Mouse (Mus musculus) lung, adult 18-20 months (tissue): Measurements from ENCODE around the gene Fbxo47.
"Not testable (repeated sequence)": the region's sequence is repeated elsewhere in the genome, so short reads cannot be mapped to it uniquely, and the experiment has no call there.

ENCODE experiments used
- DNase-seq, 2 experiments: peaks; one replicate each; pipeline ENCODE4 v3.0.0; 2022; ENCODE audit warnings: mixed read lengths in 2 of 2

Gene Fbxo47

DNA sequence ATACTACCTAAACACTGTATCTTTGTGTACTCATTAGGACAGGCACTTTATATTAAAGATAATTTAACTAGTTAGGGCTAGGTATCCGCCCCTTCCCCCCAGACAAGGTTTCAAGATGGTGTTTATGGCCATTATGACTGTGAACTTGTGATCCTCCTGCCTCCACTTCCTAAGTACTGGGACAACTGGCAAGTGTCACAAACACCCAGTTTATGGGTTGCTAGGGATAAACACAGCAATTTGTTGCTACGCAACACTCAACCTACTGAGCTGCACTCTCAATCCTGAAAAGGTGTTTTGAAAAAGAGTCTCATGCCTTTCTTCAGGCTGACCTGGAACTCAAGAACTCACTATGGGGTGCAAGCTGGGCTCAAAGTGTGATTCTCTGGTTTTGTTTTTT, 6.6 kb downstream of the Fbxo47 start:
- no peak for DNase-seq

- no peak for DNase-seq
Measured at GRCm38 (mm10) chr11:97874396-97874795, 9.6 kb downstream of the Fbxo47 start.

GRCm38 (mm10) chr11:97872378-97872777, 11.6 kb downstream of the Fbxo47 start:
- DNase-seq = not testable (repeated sequence)

GRCm38 (mm10) chr11:97867591-97867990, 16.4 kb downstream of the Fbxo47 start:
- DNase-seq = no peak

GRCm38 (mm10) chr11:97866091-97866888, 17.7 kb downstream of the Fbxo47 start:
- no peak for DNase-seq

GRCm38 (mm10) chr11:97865421-97865820, 18.5 kb downstream of the Fbxo47 start:
- no peak for DNase-seq

- DNase-seq = no peak
Measured at GRCm38 (mm10) chr11:97862148-97862547, 21.8 kb downstream of the Fbxo47 start.

GRCm38 (mm10) chr11:97855473-97855872, 28.5 kb downstream of the Fbxo47 start:
- DNase-seq = no peak

GRCm38 (mm10) chr11:97851601-97852000, 32.4 kb downstream of the Fbxo47 start:
- no peak for DNase-seq

- peak in 1 of 2 experiments; percentile 63 for DNase-seq
Measured at GRCm38 (mm10) chr11:97850367-97850766, 33.6 kb downstream of the Fbxo47 start.

DNA sequence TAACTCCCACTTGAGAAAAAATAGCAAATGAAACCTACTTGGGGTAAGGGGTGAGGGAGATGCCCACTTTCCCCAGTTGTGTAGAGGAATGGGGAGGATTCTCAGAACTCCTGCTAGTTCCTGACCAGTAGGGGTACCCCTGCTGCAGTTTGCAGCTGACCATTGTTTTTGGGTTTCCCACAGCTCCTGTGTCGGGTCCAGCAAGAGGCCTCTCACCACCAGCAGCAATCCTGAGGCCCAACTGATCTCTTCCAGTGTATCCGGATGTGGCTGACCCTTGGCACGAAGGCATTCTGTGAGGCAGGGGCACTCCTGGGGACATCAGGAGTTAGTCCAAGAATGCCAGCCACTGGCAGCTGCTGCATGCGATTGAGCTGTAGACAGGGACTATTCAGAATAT, 42.0 kb downstream of the Fbxo47 start:
- DNase-seq = no peak

DNA sequence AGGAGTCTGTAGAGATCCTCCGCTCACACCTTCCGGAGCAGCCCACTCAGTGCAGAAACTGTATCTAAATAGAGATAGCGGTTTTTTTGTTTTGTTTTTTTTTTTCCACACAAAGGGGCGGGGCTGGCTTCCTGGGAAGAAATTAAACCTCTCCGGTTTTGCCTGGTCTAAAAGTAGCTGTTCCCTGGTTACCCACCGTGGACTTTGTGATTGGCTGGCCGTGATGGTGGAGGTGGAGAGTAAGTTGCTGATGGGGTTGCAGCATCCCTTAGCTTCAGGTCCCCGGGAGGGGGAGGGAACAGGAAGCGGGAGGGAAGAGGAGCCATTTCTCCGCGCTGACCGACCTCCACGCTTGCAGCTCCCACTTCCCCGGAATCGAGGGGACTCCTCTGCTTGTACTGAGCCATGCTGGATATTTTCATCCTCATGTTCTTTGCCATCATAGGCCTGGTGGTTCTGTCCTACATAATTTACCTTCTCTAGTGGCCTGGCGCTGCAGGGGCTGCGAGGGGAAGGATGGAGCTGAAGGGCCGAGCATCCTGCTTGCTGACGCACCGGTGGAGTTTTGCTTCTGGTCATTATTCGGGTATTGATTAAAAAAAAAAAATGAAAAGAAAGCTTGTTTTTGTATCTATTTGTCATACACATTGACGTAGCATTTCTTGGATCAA, 42.8 kb downstream of the Fbxo47 start:
- DNase-seq = peak; percentile 65 to 75

DNA sequence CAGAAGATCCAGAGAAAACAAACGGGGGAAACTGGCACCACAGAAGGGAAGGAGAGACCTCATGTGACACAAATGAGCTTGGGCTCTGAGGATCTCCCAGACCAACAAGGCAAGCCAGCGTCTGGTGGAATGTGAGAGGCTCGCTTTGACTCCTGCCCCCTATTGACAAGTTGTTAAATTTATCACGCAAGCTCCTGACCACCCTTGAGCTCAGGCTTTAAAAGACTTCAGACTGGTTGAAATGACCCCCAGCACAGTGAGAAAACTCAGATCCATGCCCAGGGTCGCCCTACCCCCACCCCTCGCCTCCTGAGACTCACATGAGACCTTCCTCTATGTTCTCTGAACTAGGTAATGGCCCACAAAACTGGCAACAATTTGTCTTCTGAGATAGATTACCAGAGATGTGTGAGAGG, 43.4 kb downstream of the Fbxo47 start, which contains the start of gene B230217C12Rik:
Gene B230217C12Rik, plus strand, starts transcription at position 242 of the 416 bp plus-strand sequence.
- DNase-seq = no peak

- DNase-seq = no peak
Measured at GRCm38 (mm10) chr11:97840135-97840490, 43.8 kb downstream of the Fbxo47 start.

- no peak for DNase-seq
Measured at GRCm38 (mm10) chr11:97839441-97840134, 44.4 kb downstream of the Fbxo47 start.

DNA sequence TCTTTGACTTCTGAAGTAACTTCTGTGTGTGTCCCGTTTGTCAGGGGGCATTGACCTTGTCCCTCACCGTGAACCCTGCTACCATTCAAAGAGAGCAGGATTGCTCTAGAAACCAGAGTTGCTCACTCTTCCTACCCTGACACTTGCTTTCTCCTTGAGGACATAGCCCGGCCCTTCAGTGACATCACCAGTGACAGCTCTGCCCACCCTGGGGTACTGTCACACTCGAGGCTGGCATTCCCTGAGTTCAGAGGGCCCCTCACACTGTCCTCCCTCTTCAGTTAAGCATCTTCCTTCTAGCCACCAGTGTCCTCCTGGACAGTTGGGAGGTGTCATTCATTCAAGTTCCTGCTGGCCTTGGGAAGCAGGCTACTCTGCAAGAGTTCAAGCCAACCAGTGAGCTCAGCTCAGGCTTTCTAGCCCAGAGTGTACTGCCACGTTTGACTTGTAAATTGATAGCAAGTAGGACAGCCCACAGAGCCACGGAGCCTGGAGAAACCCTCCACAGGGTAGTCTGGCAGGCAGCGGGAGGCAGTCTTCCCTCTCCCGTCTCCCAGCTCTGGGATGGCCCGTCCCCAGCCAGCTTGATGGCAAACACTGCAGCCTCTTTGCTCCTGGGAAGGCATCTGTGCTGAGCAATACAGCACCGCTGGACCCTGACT, 45.0 kb downstream of the Fbxo47 start:
- no peak for DNase-seq

DNA sequence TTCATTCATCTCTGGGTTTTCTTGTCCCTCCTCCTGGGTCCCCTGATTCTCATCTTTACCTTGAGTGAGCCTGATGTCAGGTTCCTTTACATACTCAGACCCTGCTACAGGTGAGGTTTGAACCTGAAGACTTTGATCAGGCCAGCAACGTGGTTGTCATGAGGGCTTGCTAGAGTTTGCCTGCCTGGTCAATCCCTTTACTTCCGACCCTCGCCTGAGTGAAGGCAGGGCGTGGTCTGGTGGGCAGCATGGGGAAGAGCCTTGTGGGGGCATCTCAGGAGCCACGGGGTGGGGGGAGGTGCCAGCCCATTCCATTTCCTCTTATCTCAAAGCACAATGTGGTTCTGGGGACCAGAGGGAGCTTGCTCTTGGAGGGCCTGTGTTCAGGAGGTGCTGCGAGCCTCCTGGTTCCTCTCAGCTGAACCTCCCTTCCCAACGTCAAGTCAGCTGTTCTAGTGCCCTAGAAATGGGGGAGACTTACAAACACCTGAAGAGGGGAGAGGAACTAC, 46.3 kb downstream of the Fbxo47 start:
- DNase-seq = no peak

GRCm38 (mm10) chr11:97837051-97837450, 46.9 kb downstream of the Fbxo47 start:
- not testable (repeated sequence) for DNase-seq

DNA sequence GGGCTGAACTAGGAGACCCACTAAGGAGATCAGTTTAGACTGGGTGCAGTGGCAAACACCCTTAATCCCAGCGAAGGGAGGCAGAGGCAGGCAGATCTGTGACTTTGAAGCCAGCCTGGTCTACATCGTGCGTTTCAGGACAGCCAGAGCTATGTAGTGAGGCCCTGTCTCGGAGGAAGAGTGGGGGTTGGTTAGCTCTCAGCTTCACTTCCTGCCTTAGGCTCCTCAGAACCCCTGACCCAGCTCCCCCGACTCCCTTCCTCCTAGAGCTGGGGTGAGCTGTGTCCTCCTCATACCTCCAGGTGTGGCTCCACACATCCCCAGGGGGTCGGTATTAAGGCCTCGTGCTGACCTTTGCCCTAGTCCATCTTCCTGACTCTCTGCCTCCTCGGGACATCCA, 47.4 kb downstream of the Fbxo47 start:
- DNase-seq = no peak

DNA sequence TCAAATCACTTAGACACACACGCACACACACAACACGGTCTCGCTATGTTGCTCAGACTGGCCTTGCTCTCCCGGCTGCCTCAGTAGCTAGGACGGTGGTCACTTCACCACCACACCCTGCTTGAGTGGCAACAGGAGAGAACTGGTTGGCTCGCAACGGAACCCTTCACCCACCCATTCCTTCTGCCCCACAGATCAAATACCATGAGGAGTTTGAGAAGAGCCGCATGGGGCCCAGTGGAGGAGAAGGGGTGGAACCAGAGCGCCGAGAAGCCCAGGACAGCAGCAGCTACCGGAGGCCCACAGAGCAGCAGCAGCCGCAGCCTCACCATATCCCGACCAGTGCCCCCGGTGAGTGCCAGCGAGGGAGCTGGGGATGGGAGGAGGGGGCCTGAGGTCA, 50.6 kb downstream of the Fbxo47 start:
- DNase-seq = peak; percentile 45 to 60

GRCm38 (mm10) chr11:97832001-97832400, 52.0 kb downstream of the Fbxo47 start:
- DNase-seq = peak in 1 of 2 experiments; percentile 26

DNA sequence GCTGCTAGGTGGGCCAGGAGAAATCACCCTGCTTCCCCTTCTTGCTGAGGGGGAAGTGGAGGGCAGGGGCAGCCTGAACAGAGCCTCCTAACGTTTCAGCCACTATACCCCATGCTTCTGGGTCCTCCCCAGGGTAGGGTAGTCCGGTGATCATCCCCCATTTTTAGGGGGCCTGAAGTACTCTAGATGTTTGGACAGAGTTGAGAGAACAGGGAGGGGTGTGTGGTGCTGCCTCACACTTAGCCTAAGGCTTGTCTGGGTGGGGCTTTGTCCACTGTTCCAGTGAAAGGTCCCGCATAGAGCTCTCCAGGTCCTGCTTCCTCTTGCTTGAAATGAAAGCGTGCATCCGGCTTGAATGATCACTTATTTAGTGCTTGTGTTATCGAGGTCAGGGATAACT, 53.5 kb downstream of the Fbxo47 start:
- no peak for DNase-seq
